Mouse (Mus musculus): Measurements from ENCODE around the gene C530008M17Rik.

DNA sequence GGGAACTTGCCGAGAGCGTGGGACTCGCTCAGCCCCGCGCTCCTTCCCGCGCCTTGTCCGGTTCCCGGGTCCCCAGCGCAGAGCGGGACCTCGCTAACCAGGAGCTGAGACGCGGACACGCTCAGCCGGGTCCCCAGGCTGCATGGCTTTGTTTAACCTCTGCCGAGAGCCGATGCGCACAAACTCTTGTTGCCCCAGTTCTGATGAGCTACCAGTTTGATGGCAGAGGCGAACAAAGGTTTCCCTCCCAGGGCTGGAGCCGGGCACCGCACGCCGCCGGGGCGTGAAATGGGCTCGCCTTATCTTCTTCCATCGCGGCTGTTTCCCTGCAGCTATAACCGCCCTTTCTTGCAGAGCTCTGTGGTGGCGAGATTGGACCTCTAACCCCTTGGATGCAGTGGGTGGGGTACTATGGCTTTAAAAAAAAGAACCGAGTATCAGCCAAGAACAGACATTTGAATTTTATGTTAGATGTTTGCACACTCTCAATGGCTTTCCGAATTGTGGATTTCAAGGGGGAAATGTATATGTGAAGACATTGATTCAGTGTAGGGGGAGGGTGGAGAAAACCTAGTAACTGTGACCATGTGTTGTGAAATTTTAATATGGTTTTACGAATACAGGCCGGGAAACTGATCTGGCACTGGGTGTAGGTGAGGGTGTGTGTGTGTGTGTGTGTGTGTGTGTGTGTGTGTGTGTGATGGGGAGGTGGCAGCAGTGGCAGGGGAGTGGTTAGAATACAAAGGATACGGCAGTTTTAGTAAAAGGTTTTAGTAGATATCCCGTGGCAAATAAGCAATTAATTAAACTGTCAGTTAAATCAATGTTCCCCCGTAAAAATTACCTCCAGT is 2.0 kb downstream of the C530008M17Rik start:
- TF ChIP-seq CTCF (conservative IDR thresholded peaks at IDR 0.05; ENCODE audit: low read length), result no peak
- no peak for TF ChIP-seq NANOG (IDR thresholded peaks at IDR 0.05; ENCODE audit: borderline replicate concordance, low read length)

All from E14TG2a.4 (cell line).